Mouse (Mus musculus) cortical plate, adult 2 months (tissue): ENCODE results near the gene Acer2.
"Not testable (repeated sequence)": the region's sequence is repeated elsewhere in the genome, so short reads cannot be mapped to it uniquely, and the experiment has no call there.

Experiments
- CTCF ChIP-seq: fragments of 200-500 bp; IDR thresholded peaks from 2 replicates; pipeline ENCODE4 v1.5.1; 2011; ENCODE audit warnings: mild to moderate bottlenecking, control low read depth, low read length; ENCODE audit not compliant: insufficient read depth; ENCODE audit errors: extremely low read depth
- POLR2A ChIP-seq: fragments of 200-500 bp; IDR thresholded peaks from 2 replicates; pipeline ENCODE4 v1.6.1; 2011; ENCODE audit warnings: mild to moderate bottlenecking, low read length, control low read depth; ENCODE audit not compliant: insufficient read depth; ENCODE audit errors: extremely low read depth

GRCm38 (mm10) chr4:86841141-86841540 is 33.1 kb upstream of the Acer2 start:
- not testable (repeated sequence) for TF ChIP-seq POLR2A, CTCF
